Mouse (Mus musculus): ENCODE data around the gene Rnf43.
A peak's percentile ranks its signal among the peaks of the same experiment; 100 is the strongest.

Rnf43 gene

GRCm38 (mm10) chr11:87678545-87678944 lies 16.0 kb downstream of the Rnf43 start:
- no peak for DNase-seq

- DNase-seq = no peak
Observed at GRCm38 (mm10) chr11:87678976-87679375, 16.5 kb downstream of the Rnf43 start.

- DNase-seq = no peak
Observed at GRCm38 (mm10) chr11:87680786-87681185, 18.3 kb downstream of the Rnf43 start.

GRCm38 (mm10) chr11:87682096-87682495 lies 19.6 kb downstream of the Rnf43 start:
- DNase-seq = no peak

GRCm38 (mm10) chr11:87682838-87683571 lies 20.5 kb downstream of the Rnf43 start:
- no peak for DNase-seq

GRCm38 (mm10) chr11:87686407-87686806 lies 23.9 kb downstream of the Rnf43 start:
- no peak for DNase-seq

- DNase-seq = no peak
Observed at GRCm38 (mm10) chr11:87687246-87688225, 25.0 kb downstream of the Rnf43 start.

GRCm38 (mm10) chr11:87688478-87689203 lies 26.1 kb downstream of the Rnf43 start:
- no peak for DNase-seq

- DNase-seq = peak; percentile 66 to 82
Observed at GRCm38 (mm10) chr11:87689402-87689808, 26.9 kb downstream of the Rnf43 start.

- peak in 1 of 2 experiments; percentile 26 for DNase-seq
Observed at GRCm38 (mm10) chr11:87690054-87690740, 27.7 kb downstream of the Rnf43 start.

- DNase-seq = no peak
Observed at GRCm38 (mm10) chr11:87697131-87697682, 34.7 kb downstream of the Rnf43 start.

GRCm38 (mm10) chr11:87698126-87698525 lies 35.6 kb downstream of the Rnf43 start:
- no peak for DNase-seq

- DNase-seq = no peak
Observed at GRCm38 (mm10) chr11:87701108-87701507, 38.6 kb downstream of the Rnf43 start.

GRCm38 (mm10) chr11:87701877-87702620 lies 39.5 kb downstream of the Rnf43 start:
- no peak for DNase-seq

GRCm38 (mm10) chr11:87703654-87704053 lies 41.1 kb downstream of the Rnf43 start:
- no peak for DNase-seq

GRCm38 (mm10) chr11:87704289-87704688 lies 41.8 kb downstream of the Rnf43 start:
- peak; percentile 22 to 52 for DNase-seq

GRCm38 (mm10) chr11:87707570-87707969 lies 45.0 kb downstream of the Rnf43 start:
- DNase-seq = no peak

- no peak for DNase-seq
Observed at GRCm38 (mm10) chr11:87708979-87709378, 46.5 kb downstream of the Rnf43 start.

- peak; percentile 75 to 86 for DNase-seq
Observed at GRCm38 (mm10) chr11:87709513-87710261, 47.2 kb downstream of the Rnf43 start.

- DNase-seq = no peak
Observed at GRCm38 (mm10) chr11:87710262-87710615, 47.7 kb downstream of the Rnf43 start.

GRCm38 (mm10) chr11:87712188-87712587 lies 49.7 kb downstream of the Rnf43 start:
- DNase-seq = no peak
